Mouse (Mus musculus) hindbrain, embryonic 14.5 days (tissue): Measurements from ENCODE around the gene Trp53inp2. TPM values are rescaled to one million over a fixed set of nuclear protein-coding genes. Genes with fewer than 3 reads are reported as not detected.

Source experiments
- ATAC-seq: fragments of 200-750 bp; cut with Nextera tagmentation; 2 replicates; pipeline ENCODE4 v1.8.0; 2017; ENCODE audit warnings: moderate number of reproducible peaks, mild to moderate bottlenecking, moderate TSS enrichment, moderate library complexity; ENCODE audit not compliant: low FRiP score
- DNase-seq: peaks from one replicate; pipeline ENCODE4 v3.0.0-alpha.2; 2015; ENCODE audit warnings: low spot score
- H3K27ac ChIP-seq: fragments of 300-500 bp; sonication (generic); 2 replicates; pipeline ENCODE4 v1.5.1; 2014; ENCODE audit warnings: mild to moderate bottlenecking, moderate library complexity
- H3K27me3 ChIP-seq: fragments of 300-500 bp; sonication (generic); 2 replicates; pipeline ENCODE4 v1.6.1; 2014; ENCODE audit warnings: mild to moderate bottlenecking, low read length, mixed read lengths; ENCODE audit not compliant: control insufficient read depth, insufficient read depth
- H3K36me3 ChIP-seq: fragments of 300-500 bp; sonication (generic); replicated peaks from 2 replicates; pipeline ENCODE4 v1.6.1; 2014; ENCODE audit not compliant: control insufficient read depth, insufficient read depth
- H3K4me1 ChIP-seq: fragments of 300-500 bp; sonication (generic); replicated peaks from 2 replicates; pipeline ENCODE4 v1.6.1; 2014; ENCODE audit warnings: antibody characterized with exemption, low read length, mixed read lengths; ENCODE audit not compliant: control insufficient read depth, insufficient read depth
- H3K4me2 ChIP-seq: fragments of 300-500 bp; sonication (generic); replicated peaks from 2 replicates; pipeline ENCODE4 v1.6.1; 2014; ENCODE audit warnings: mild to moderate bottlenecking, moderate library complexity
- H3K4me3 ChIP-seq: fragments of 300-500 bp; sonication (generic); replicated peaks from 2 replicates; pipeline ENCODE4 v1.5.1; 2014; ENCODE audit warnings: mild to moderate bottlenecking, low read length
- H3K9ac ChIP-seq: fragments of 300-500 bp; sonication (generic); 2 replicates; pipeline ENCODE4 v1.6.1; 2014
- H3K9me3 ChIP-seq: fragments of 300-500 bp; sonication (generic); 2 replicates; pipeline ENCODE4 v1.6.1; 2016; ENCODE audit warnings: low read length; ENCODE audit not compliant: control insufficient read depth
- WGBS: fragments of 180-500 bp; shearing (Covaris S2); extraction: QIAGEN DNeasy Blood & Tissue Kit; methylation state at CpG from one replicate; pipeline ENCODE4 v1.1.7; 2014; 5-methylcytosine and 5-hydroxymethylcytosine counted together
- polyA plus RNA-seq: library from polyadenylated mRNA; unstranded; fragments of >200 nt; fragmentation: Nextera tagmentation; extraction: Ambion mirVana; gene quantifications from 2 replicates; pipeline ENCODE4 v1.2.1, GENCODE M21; 2014

Gene Trp53inp2
- polyA plus RNA-seq, 1 experiment from 2014 or later, result 91.6 TPM

DNA sequence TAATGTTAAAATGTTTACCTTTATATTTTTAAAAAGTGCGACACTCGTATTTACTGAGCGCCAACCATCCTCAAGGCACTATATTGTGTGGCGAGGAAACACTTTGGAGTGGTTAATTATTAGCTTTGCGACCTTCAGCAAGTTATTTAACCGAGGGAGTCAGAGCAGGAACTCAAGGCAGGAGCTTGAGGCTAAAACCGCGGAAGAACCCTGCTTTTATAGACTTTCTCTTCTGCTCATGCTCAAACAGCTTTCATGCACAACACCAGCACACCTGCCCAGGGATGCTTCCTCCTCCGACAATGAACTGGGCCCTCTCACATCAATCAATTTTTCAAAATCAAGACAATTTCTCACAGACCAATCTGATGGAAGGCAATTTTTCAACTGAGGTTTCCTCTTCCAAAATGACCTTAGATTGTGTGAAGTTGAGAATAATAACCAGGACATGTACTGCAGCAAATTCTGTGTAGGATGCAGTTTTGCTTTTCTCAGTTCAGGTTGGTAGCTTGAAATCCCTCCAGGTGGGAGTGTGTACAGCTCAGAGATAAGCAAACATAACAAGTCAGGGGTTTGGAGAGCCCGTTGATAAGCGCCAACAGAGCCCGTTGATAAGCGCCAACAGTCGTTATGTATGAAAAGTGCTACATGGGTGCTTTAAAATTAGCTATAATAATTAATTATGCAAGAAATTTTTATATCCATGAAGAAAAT, 23.0 kb upstream of the Trp53inp2 start:
- H3K9me3 ChIP-seq, result no peaks in the 10 kb centered on the region
- peaks cover 15% of the 10 kb centered on the region for H3K4me1 ChIP-seq
- H3K4me3 ChIP-seq, result peak overlapping the region; percentile 75
- DNase-seq (no peak), ATAC-seq (peak; percentile 61)
- peak overlapping the region; percentile 46 for H3K9ac ChIP-seq
- H3K36me3 ChIP-seq, result no peaks in the 10 kb centered on the region
- peak overlapping the region; percentile 64 for H3K27ac ChIP-seq
- peak overlapping the region; percentile 57 for H3K4me2 ChIP-seq
- no peaks in the 10 kb centered on the region for H3K27me3 ChIP-seq
- 32% methylated on average over 14 of the region's 14 CpGs for WGBS

GRCm38 (mm10) chr2:155367635-155368284, 13.1 kb upstream of the Trp53inp2 start:
- no peak overlapping the region for H3K27ac ChIP-seq
- H3K4me3 ChIP-seq, result no peak overlapping the region
- DNase-seq (no peak), ATAC-seq (no peak)
- WGBS, result 85% methylated on average over 7 of the region's 7 CpGs
- no peaks in the 10 kb centered on the region for H3K9me3 ChIP-seq
- H3K4me2 ChIP-seq, result no peak overlapping the region
- no peak overlapping the region for H3K9ac ChIP-seq
- no peaks in the 10 kb centered on the region for H3K36me3 ChIP-seq
- H3K4me1 ChIP-seq, result no peaks in the 10 kb centered on the region
- no peaks in the 10 kb centered on the region for H3K27me3 ChIP-seq

- 73% methylated on average over 7 of the region's 7 CpGs for WGBS
These were observed 11.5 kb upstream of the Trp53inp2 start for GRCm38 (mm10) chr2:155369333-155369883.

GRCm38 (mm10) chr2:155372451-155372850, 8.4 kb upstream of the Trp53inp2 start:
- ATAC-seq (no peak), DNase-seq (no peak)
- Histone ChIP-seq H3K4me3 (no peak overlapping the region), H3K4me1 (no peaks in the 10 kb centered on the region), H3K36me3 (no peaks in the 10 kb centered on the region), H3K9me3 (no peaks in the 10 kb centered on the region), H3K27ac (no peak overlapping the region), H3K9ac (no peak overlapping the region), H3K27me3 (no peaks in the 10 kb centered on the region), H3K4me2 (no peak overlapping the region)
- WGBS, result 81% methylated on average over 4 of the region's 4 CpGs

More at GRCm38 (mm10) chr2:155369333-155369883, 11.5 kb upstream of the Trp53inp2 start:
- H3K4me1 ChIP-seq, result no peaks in the 10 kb centered on the region
- ATAC-seq (no peak), DNase-seq (no peak)
- no peak overlapping the region for H3K4me3 ChIP-seq
- H3K4me2 ChIP-seq, result no peak overlapping the region
- no peak overlapping the region for H3K27ac ChIP-seq
- H3K36me3 ChIP-seq, result no peaks in the 10 kb centered on the region
- no peaks in the 10 kb centered on the region for H3K9me3 ChIP-seq
- no peak overlapping the region for H3K9ac ChIP-seq
- H3K27me3 ChIP-seq, result no peaks in the 10 kb centered on the region

- 71% methylated on average over 1 of the region's 1 CpGs for WGBS
- ATAC-seq, result no peak
These were observed 7.6 kb upstream of the Trp53inp2 start for GRCm38 (mm10) chr2:155373302-155373701.

DNA sequence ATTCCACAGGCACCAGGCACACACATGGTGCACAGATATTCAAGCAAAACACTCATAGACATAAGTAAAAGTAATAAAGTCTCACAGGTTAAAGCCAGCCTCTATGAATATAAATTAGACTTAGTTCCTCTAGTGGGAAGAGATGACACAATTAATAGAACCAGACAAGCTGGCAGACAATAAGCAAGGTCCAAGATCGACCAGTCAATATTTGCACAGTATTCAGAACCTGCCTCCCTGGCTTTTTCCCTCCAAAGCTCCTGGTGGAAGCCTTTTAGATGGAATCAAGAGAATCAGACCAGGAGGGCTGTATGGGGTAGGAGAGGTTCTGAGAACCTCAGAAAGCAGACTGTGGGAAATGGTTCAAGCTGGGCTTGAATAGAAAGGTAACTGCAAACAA, 7.0 kb upstream of the Trp53inp2 start:
- Histone ChIP-seq H3K9me3 (no peaks in the 10 kb centered on the region), H3K4me1 (no peaks in the 10 kb centered on the region), H3K9ac (no peak overlapping the region), H3K4me2 (no peak overlapping the region), H3K27ac (no peak overlapping the region), H3K27me3 (no peaks in the 10 kb centered on the region), H3K4me3 (no peak overlapping the region), H3K36me3 (no peaks in the 10 kb centered on the region)
- no peak for DNase-seq
- 84% methylated on average over 1 of the region's 1 CpGs for WGBS
- ATAC-seq, result no peak

More at GRCm38 (mm10) chr2:155373302-155373701, 7.6 kb upstream of the Trp53inp2 start:
- Histone ChIP-seq H3K36me3 (no peaks in the 10 kb centered on the region), H3K9ac (no peak overlapping the region), H3K9me3 (no peaks in the 10 kb centered on the region), H3K27me3 (no peaks in the 10 kb centered on the region), H3K4me2 (no peak overlapping the region), H3K4me1 (no peaks in the 10 kb centered on the region), H3K27ac (no peak overlapping the region), H3K4me3 (no peak overlapping the region)
- DNase-seq, result no peak

DNA sequence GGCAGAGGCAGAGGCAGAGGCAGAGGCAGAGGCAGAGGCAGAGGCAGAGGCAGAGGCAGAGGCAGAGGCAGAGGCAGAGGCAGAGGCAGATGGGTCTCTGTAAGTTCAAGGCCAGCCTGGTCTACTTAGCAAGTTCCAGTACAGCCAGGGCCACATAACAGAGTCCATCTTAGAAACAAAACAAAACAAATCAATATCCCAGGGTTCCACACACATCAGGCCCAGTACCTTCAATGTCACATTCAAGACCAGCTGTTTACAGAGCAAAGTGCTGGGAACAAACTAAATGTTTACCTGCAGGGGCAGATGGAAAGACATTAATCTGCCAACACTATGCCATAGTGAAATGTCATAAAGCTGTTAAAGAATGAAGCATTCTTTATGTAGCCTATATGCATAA, 6.3 kb upstream of the Trp53inp2 start:
- no peaks in the 10 kb centered on the region for H3K36me3 ChIP-seq
- no peaks in the 10 kb centered on the region for H3K9me3 ChIP-seq
- no peaks in the 10 kb centered on the region for H3K27me3 ChIP-seq
- no peak overlapping the region for H3K27ac ChIP-seq
- no peak overlapping the region for H3K4me3 ChIP-seq
- ATAC-seq, result no peak
- no peak overlapping the region for H3K9ac ChIP-seq
- DNase-seq, result no peak
- H3K4me2 ChIP-seq, result no peak overlapping the region
- no peaks in the 10 kb centered on the region for H3K4me1 ChIP-seq

GRCm38 (mm10) chr2:155376191-155376590, 4.7 kb upstream of the Trp53inp2 start:
- Histone ChIP-seq H3K27ac (no peak overlapping the region), H3K36me3 (no peaks in the 10 kb centered on the region), H3K4me1 (peaks cover 6% of the 10 kb centered on the region), H3K9ac (no peak overlapping the region), H3K4me2 (no peak overlapping the region), H3K9me3 (no peaks in the 10 kb centered on the region), H3K4me3 (no peak overlapping the region), H3K27me3 (no peaks in the 10 kb centered on the region)
- ATAC-seq, result no peak
- WGBS, result 81% methylated on average over 10 of the region's 10 CpGs
- DNase-seq, result no peak

DNA sequence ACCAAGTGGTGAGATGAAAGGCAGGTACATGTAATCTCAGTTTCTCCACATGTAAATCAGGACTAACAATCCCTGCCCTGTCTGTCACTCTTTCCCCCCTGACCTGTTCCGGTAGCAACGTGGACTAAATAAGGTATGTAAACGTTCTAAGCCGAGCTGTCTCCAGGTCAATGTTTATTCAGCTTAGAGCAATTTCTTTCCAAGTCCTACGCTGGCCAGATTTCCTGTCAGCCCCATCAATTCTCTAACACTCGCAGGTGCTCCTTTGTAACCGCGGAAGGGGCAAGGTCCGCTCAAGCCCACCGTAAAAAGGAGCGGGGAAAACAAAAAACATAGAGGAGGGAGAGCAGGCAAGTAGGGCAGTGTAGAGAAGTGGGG, 190 bp downstream of the Trp53inp2 start:
- Histone ChIP-seq H3K36me3 (peaks cover 9% of the 10 kb centered on the region), H3K27me3 (no peaks in the 10 kb centered on the region), H3K27ac (peak overlapping the region; percentile 100), H3K4me2 (peak overlapping the region; percentile 84), H3K9ac (peak overlapping the region; percentile 95), H3K4me1 (peaks cover 43% of the 10 kb centered on the region), H3K9me3 (no peaks in the 10 kb centered on the region), H3K4me3 (peak overlapping the region; percentile 80)
- WGBS, result 3% methylated on average over 11 of the region's 11 CpGs
- peak; percentile 59 for DNase-seq
- no peak for ATAC-seq
